Mouse (Mus musculus): ENCODE measurements around the gene Elmo1. TPM values are rescaled to one million over a fixed set of nuclear protein-coding genes. Genes with fewer than 3 reads are reported as not detected.

The Elmo1 gene
- polyA plus RNA-seq, 1 experiment from 2014 or later = 10.1 TPM

DNA sequence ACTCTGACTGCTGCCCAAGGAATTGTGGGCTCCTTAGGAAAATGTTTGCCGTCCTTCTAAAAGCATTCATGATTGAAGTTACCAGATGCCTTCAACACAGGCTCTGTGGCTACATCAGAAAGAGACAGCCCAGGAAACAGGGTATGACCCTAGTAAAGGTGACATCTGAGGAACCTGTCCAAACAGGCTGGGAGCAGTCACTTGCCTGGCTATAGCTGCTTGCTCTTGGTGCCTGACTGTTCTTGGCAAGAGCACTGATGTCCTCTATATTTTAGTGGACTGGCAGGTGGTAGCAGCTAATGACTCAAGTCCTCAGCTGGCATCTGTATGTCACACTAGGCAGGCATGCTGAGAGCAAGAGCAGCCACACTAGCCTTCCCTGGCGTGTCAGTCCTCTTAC is 468.0 kb downstream of the Elmo1 start:
- no peak overlapping the region for H3K4me2 ChIP-seq
- ATAC-seq (replicated peaks; ENCODE audit: insufficient number of reproducible peaks, insufficient read depth, low FRiP score, low read depth) = no peak
- H3K9me3 ChIP-seq (replicated peaks) = no peaks in the 10 kb centered on the region
- WGBS = 85% methylated on average over 2 of the region's 2 CpGs
- no peak overlapping the region for H3K4me3 ChIP-seq
- H3K27me3 ChIP-seq = no peaks in the 10 kb centered on the region
- no peaks in the 10 kb centered on the region for H3K36me3 ChIP-seq
- no peak overlapping the region for H3K27ac ChIP-seq
- no peaks in the 10 kb centered on the region for H3K4me1 ChIP-seq (replicated peaks)
- no peak overlapping the region for H3K9ac ChIP-seq

DNA sequence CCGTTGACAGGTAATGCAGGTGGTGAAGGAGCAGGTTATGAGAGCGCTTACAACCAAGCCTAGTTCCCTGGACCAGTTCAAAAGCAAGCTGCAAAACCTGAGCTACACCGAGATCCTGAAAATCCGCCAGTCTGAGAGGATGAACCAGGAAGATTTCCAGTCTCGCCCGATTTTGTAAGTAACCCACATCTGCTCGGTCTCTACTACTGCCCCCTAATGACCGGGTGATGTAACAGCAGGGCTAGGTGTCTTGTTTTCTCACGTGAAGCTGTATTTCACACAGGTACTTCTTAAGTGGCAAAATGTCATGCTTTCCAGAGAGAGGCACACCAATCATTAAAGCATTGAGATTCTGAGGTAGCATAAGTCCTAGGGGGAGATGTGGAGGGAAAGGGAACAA is 474.0 kb downstream of the Elmo1 start:
- Histone ChIP-seq H3K4me3 (no peak overlapping the region), H3K4me2 (no peak overlapping the region), H3K27ac (no peak overlapping the region), H3K4me1 (replicated peaks) (no peaks in the 10 kb centered on the region), H3K36me3 (no peaks in the 10 kb centered on the region), H3K9ac (no peak overlapping the region), H3K27me3 (no peaks in the 10 kb centered on the region), H3K9me3 (replicated peaks) (no peaks in the 10 kb centered on the region)
- 82% methylated on average over 9 of the region's 9 CpGs for WGBS
- no peak for ATAC-seq (replicated peaks; ENCODE audit: insufficient number of reproducible peaks, insufficient read depth, low FRiP score, low read depth)

DNA sequence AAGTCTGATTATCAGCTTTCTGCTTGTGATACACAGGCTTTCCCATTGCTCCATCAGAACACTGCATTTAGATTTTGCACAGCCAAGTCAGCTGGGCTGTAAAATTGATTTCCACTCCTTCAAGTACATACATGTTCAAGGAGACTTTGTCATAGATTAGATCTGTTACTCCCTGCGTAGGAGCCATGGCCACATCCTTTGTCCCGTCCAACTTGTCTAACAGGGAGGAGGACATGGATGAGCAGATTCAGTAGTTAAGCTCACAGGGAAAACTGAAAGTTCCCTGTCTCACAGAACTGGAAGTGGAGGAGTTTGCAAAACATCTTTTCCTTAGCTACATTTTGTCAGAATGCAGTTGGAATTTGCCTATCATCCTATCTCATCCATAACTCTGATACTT is 484.8 kb downstream of the Elmo1 start:
- Histone ChIP-seq H3K4me2 (no peak overlapping the region), H3K4me1 (replicated peaks) (no peaks in the 10 kb centered on the region), H3K9me3 (replicated peaks) (peaks cover 3% of the 10 kb centered on the region; the same call in 1 of the 2 replicates), H3K9ac (no peak overlapping the region), H3K36me3 (peaks cover 5% of the 10 kb centered on the region; the same call in 1 of the 2 replicates), H3K27ac (no peak overlapping the region), H3K27me3 (no peaks in the 10 kb centered on the region), H3K4me3 (no peak overlapping the region)
- WGBS = 80% methylated on average over 2 of the region's 2 CpGs
- ATAC-seq (replicated peaks; ENCODE audit: insufficient number of reproducible peaks, insufficient read depth, low FRiP score, low read depth) = no peak

DNA sequence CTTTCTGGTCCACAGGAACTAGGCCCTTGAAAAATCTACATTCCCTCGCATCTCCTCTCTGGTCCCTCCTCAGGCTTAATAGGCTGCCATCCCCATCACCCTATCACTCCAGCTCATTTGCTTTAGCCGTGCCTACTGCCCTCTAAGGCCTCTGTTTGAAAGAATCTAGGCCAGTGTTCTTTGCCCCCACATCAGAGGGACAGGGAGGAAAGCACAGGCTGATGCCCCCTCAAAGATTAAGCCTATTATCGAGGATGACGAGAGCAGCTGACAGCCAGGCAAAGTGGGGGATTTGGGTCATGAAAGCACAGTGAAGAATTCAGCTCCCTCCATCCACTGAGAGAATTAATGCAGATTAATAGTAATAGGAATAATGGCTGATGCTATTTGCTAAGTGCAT is 495.5 kb downstream of the Elmo1 start:
- 62% methylated on average over 4 of the region's 4 CpGs for WGBS

DNA sequence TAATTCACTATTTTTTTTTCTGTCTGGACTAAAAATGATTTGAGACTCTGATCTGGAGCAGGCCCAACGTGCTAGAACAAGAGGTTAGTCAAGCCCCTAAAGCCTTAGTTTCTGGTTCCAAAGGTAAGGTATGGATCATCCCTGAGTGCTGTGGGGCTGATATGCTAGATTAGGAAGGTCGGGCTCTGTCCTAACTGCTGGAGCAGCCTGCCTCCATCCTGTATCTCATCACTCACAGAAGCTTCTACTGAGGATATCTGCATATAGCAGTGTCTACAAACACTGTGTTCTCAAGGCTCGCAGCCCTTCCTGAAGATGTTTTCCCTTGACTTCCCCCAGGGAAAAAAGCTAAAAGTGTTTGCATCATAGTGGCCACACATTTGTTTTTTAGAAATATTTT is 496.1 kb downstream of the Elmo1 start:
- no peak overlapping the region for H3K4me2 ChIP-seq
- WGBS = 60% methylated on average over 3 of the region's 3 CpGs

More for the DNA sequence above, 495.5 kb downstream of the Elmo1 start:
- no peaks in the 10 kb centered on the region for H3K27me3 ChIP-seq
- no peaks in the 10 kb centered on the region for H3K36me3 ChIP-seq
- no peaks in the 10 kb centered on the region for H3K9me3 ChIP-seq (replicated peaks)
- H3K9ac ChIP-seq = no peak overlapping the region
- no peak for ATAC-seq (replicated peaks; ENCODE audit: insufficient number of reproducible peaks, insufficient read depth, low FRiP score, low read depth)
- no peaks in the 10 kb centered on the region for H3K4me1 ChIP-seq (replicated peaks)
- no peak overlapping the region for H3K4me2 ChIP-seq
- no peak overlapping the region for H3K27ac ChIP-seq
- no peak overlapping the region for H3K4me3 ChIP-seq

DNA sequence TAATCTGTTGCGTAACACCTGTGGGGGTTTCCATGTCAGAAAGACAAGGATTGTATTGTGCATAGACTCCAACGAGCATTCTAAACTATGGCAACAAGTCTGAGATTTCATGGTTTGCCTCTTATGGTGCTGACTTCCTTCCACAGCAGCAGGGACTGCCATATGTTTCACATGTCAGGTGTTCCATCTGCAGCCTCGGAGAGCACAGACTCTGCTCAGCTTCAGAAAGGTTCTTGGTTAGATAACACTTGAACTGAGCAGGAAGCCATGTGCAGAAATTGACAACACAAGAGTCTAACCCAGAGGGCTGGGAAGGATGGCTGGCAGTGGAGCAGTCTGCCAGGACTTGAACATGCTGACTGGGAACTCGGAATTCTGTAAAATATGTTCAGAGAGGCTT is 500.6 kb downstream of the Elmo1 start:
- H3K36me3 ChIP-seq = no peaks in the 10 kb centered on the region
- no peaks in the 10 kb centered on the region for H3K9me3 ChIP-seq (replicated peaks)
- no peaks in the 10 kb centered on the region for H3K4me1 ChIP-seq (replicated peaks)
- no peak for ATAC-seq (replicated peaks; ENCODE audit: insufficient number of reproducible peaks, insufficient read depth, low FRiP score, low read depth)
- no peak overlapping the region for H3K4me2 ChIP-seq
- no peaks in the 10 kb centered on the region for H3K27me3 ChIP-seq
- WGBS = 65% methylated on average over 4 of the region's 4 CpGs
- H3K4me3 ChIP-seq = no peak overlapping the region
- no peak overlapping the region for H3K9ac ChIP-seq
- H3K27ac ChIP-seq = no peak overlapping the region

More for the DNA sequence above, 496.1 kb downstream of the Elmo1 start:
- H3K27ac ChIP-seq = no peak overlapping the region
- no peaks in the 10 kb centered on the region for H3K9me3 ChIP-seq (replicated peaks)
- H3K36me3 ChIP-seq = no peaks in the 10 kb centered on the region
- no peak overlapping the region for H3K9ac ChIP-seq
- ATAC-seq (replicated peaks; ENCODE audit: insufficient number of reproducible peaks, insufficient read depth, low FRiP score, low read depth) = no peak
- H3K27me3 ChIP-seq = no peaks in the 10 kb centered on the region
- H3K4me1 ChIP-seq (replicated peaks) = no peaks in the 10 kb centered on the region
- H3K4me3 ChIP-seq = no peak overlapping the region

DNA sequence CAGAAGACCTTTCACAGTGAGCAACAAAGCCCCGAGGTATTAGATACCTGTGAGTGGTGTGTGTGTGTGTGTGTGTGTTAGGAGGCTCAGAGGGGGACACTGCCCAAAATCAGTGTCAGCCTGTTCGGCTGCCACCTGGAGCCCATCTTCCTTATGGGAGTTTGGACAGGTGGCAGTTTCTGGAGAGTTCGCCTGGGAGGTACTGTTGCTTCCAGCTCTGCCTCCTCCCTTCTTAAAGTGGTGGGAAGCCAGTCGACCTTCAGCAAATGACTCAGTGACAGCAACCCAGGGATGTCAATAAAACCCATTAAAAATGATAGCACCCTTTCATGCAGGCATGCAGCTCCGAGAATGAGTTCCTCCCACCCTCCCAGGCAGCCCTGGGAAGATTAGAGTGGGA is 506.9 kb downstream of the Elmo1 start:
- H3K4me1 ChIP-seq (replicated peaks) = peaks cover 32% of the 10 kb centered on the region
- no peak overlapping the region for H3K4me3 ChIP-seq
- H3K9ac ChIP-seq = no peak overlapping the region
- ATAC-seq (replicated peaks; ENCODE audit: insufficient number of reproducible peaks, insufficient read depth, low FRiP score, low read depth) = no peak
- H3K27ac ChIP-seq = no peak overlapping the region
- H3K4me2 ChIP-seq = no peak overlapping the region
- H3K27me3 ChIP-seq = no peaks in the 10 kb centered on the region
- H3K9me3 ChIP-seq (replicated peaks) = no peaks in the 10 kb centered on the region
- 45% methylated on average over 5 of the region's 5 CpGs for WGBS
- no peaks in the 10 kb centered on the region for H3K36me3 ChIP-seq

DNA sequence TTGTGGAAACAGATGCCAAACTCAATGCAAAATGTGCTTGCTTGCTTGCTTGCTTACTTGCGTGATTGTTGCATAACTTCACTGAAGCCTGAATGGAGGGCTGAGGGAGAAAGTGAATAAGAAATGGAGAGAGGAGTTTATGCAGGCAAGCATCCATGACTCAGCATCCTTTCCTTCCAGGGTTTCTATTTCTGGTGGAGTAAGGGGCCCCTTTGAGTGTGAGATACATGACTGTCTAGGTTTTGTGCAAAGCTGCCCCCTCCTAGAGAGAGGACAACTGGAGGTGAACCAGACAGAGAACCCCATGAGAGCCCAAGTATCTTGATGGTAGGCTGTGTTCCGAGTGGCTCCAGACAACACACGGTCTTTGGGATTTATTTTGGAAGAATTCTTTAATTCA is 508.2 kb downstream of the Elmo1 start:
- Histone ChIP-seq H3K4me2 (no peak overlapping the region), H3K27me3 (no peaks in the 10 kb centered on the region), H3K9me3 (replicated peaks) (no peaks in the 10 kb centered on the region), H3K4me3 (no peak overlapping the region), H3K36me3 (no peaks in the 10 kb centered on the region), H3K27ac (no peak overlapping the region), H3K4me1 (replicated peaks) (peaks cover 32% of the 10 kb centered on the region), H3K9ac (no peak overlapping the region)
- WGBS = 50% methylated on average over 3 of the region's 3 CpGs
- ATAC-seq (replicated peaks; ENCODE audit: insufficient number of reproducible peaks, insufficient read depth, low FRiP score, low read depth) = peak; percentile 64; the same call in 1 of the 2 replicates

DNA sequence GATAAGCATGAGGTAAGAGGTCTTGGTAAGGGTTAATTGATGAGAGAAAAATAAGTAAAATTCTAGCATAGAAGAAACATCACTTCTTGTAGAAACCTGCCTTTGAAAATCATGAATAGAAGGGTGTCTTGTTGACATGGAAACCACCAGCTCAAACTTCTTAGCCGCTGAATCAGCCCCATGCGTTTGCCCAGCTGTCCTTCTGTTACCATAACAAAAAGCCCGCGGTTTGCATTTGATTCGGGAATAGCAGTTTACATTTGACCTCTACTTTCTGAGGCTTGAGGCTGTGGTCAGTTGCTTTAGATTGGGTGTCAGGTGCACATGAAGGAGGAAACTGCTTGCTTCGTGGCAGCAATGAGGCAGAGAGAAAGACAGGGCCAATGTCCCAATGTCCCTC is 509.9 kb downstream of the Elmo1 start:
- no peak overlapping the region for H3K27ac ChIP-seq
- H3K9ac ChIP-seq = no peak overlapping the region
- no peaks in the 10 kb centered on the region for H3K9me3 ChIP-seq (replicated peaks)
- H3K4me3 ChIP-seq = no peak overlapping the region
- 69% methylated on average over 6 of the region's 6 CpGs for WGBS
- no peaks in the 10 kb centered on the region for H3K27me3 ChIP-seq
- peaks cover 32% of the 10 kb centered on the region for H3K4me1 ChIP-seq (replicated peaks)
- H3K36me3 ChIP-seq = no peaks in the 10 kb centered on the region
- no peak for ATAC-seq (replicated peaks; ENCODE audit: insufficient number of reproducible peaks, insufficient read depth, low FRiP score, low read depth)
- no peak overlapping the region for H3K4me2 ChIP-seq

DNA sequence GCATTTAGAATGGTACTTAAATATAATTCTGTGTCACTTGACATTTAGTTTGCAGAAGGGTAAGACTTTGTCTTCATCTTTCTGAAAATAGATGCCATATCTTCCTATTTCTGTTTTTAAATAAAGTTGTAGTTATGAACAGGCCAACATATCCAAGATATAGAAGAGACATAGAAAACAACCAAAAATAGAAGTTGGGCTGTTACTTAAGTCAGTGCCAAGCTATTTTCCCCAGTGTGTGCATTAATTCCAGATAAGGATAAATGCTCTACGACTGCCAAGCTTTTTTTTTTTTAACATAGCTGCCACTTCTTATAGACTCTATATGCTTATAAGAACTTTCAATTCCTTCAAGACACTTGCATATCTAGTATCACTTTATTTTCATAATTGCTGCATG is 511.0 kb downstream of the Elmo1 start:
- Histone ChIP-seq H3K27ac (no peak overlapping the region), H3K9me3 (replicated peaks) (no peaks in the 10 kb centered on the region), H3K4me2 (no peak overlapping the region), H3K36me3 (no peaks in the 10 kb centered on the region), H3K9ac (no peak overlapping the region), H3K4me3 (no peak overlapping the region), H3K27me3 (no peaks in the 10 kb centered on the region), H3K4me1 (replicated peaks) (peaks cover 32% of the 10 kb centered on the region)
- 23% methylated on average over 1 of the region's 1 CpGs for WGBS
- no peak for ATAC-seq (replicated peaks; ENCODE audit: insufficient number of reproducible peaks, insufficient read depth, low FRiP score, low read depth)

DNA sequence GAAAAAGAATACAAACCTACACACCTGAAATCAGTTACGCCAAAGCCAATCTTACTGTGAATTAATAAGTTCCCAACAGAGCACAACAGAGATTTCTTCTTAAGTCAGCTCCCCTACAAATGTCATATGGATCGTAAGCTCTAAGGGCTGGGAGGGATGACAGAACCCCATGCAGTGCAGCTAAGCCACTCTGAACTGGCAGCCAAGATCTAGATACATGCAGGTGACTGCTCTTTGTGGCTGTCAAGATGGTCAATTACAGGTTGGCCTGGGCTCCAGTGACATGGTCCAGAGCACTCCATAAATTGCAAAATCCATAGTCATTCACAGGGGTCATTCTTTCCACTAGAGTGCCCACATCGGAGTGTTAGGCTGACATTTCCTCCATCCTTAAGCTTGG is 516.5 kb downstream of the Elmo1 start:
- WGBS = 85% methylated on average over 3 of the region's 3 CpGs
- no peak for ATAC-seq (replicated peaks; ENCODE audit: insufficient number of reproducible peaks, insufficient read depth, low FRiP score, low read depth)
- H3K9me3 ChIP-seq (replicated peaks) = no peaks in the 10 kb centered on the region

DNA sequence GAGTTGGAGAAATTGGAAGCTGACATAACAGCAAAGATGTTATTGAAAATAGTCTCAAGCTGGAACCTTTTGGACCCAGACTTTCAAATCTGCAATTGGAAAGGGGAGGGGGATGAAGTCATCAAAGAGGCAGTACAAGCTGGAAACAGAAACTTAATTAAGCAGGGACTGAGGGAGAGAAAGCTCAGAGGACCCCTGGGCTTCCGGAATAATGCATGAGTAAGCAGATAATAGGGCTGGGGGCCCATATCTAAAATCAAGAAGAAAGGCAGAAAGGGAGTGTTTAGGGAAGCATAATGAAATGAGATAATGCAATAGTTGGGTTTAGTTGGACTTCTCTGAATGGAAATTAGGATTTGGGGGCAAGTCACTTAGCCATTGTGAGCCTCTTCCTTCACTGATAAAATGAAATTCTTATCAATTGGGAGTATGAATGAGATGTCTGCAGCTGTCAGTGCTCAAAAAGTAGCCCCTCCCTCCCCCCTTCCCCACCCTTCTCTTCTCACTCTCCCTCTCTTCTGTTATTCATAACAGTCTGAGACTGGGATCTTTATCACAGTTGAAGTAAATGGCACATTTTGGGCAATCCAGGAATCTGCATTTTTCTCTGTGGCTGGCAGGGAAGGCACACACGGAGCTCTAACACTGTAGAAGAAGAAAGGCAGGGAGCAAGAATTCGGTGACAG is 518.8 kb downstream of the Elmo1 start:
- H3K27me3 ChIP-seq = no peaks in the 10 kb centered on the region
- WGBS = 53% methylated on average over 3 of the region's 3 CpGs
- ATAC-seq (replicated peaks; ENCODE audit: insufficient number of reproducible peaks, insufficient read depth, low FRiP score, low read depth) = no peak
- H3K27ac ChIP-seq = no peak overlapping the region
- no peaks in the 10 kb centered on the region for H3K36me3 ChIP-seq
- H3K4me3 ChIP-seq = no peak overlapping the region
- no peak overlapping the region for H3K4me2 ChIP-seq
- no peaks in the 10 kb centered on the region for H3K9me3 ChIP-seq (replicated peaks)
- H3K4me1 ChIP-seq (replicated peaks) = peaks cover 6% of the 10 kb centered on the region
- H3K9ac ChIP-seq = no peak overlapping the region

More for the DNA sequence above, 516.5 kb downstream of the Elmo1 start:
- no peak overlapping the region for H3K4me3 ChIP-seq
- no peaks in the 10 kb centered on the region for H3K36me3 ChIP-seq
- H3K27me3 ChIP-seq = no peaks in the 10 kb centered on the region
- no peak overlapping the region for H3K4me2 ChIP-seq
- no peak overlapping the region for H3K27ac ChIP-seq
- no peak overlapping the region for H3K9ac ChIP-seq
- 0 out of 2 replicates have a peak, but pooled peaks cover under 1% of the 10 kb centered on the region for H3K4me1 ChIP-seq (replicated peaks)

All from heart, embryonic 15.5 days (tissue).